Mouse (Mus musculus) gastrocnemius, adult 8-10 months (tissue): ENCODE measurements around the gene Hist1h2ac. TPM values are rescaled to one million over a fixed set of nuclear protein-coding genes. Genes with fewer than 3 reads are reported as not detected.
A peak's percentile ranks its signal among the peaks of the same experiment; 100 is the strongest.
"Not testable (repeated sequence)": the region's sequence is repeated elsewhere in the genome, so short reads cannot be mapped to it uniquely, and the experiment has no call there.

Experiments
- DNase-seq, 2 experiments: peaks; one replicate each; pipeline ENCODE4 v3.0.0; 2022; ENCODE audit warnings: low spot score in 2 of 2
- total RNA-seq, 4 experiments: library from RNA; stranded (reverse); gene quantifications; 2 replicates each; pipeline ENCODE4 v1.2.4; 2022

Gene Hist1h2ac
- total RNA-seq, 4 experiments from 2014 or later = 0.65 to 1.1 (median 0.86) TPM

GRCm38 (mm10) chr13:23700786-23701520, 17.2 kb upstream of the Hist1h2ac start:
- peak; percentile 41 to 52 for DNase-seq

- no peak for DNase-seq
Observed at GRCm38 (mm10) chr13:23699767-23700166, 16.0 kb upstream of the Hist1h2ac start.

- no peak for DNase-seq
Observed at GRCm38 (mm10) chr13:23698996-23699395, 15.2 kb upstream of the Hist1h2ac start.

GRCm38 (mm10) chr13:23698300-23698693, 14.5 kb upstream of the Hist1h2ac start, which contains the start of gene Hist1h4c:
Hist1h4c (minus strand) TSS chr13:23698454.
- peak; percentile 94 to 97 for DNase-seq

GRCm38 (mm10) chr13:23697491-23698299, 13.9 kb upstream of the Hist1h2ac start:
- no peak for DNase-seq

GRCm38 (mm10) chr13:23696061-23696474, 12.3 kb upstream of the Hist1h2ac start:
- DNase-seq = no peak

GRCm38 (mm10) chr13:23695514-23695913, 11.8 kb upstream of the Hist1h2ac start, which contains the start of gene Hist1h1t:
Hist1h1t (plus strand) TSS chr13:23695814.
- DNase-seq = no peak

- DNase-seq = no peak
Observed at GRCm38 (mm10) chr13:23694956-23695355, 11.2 kb upstream of the Hist1h2ac start.

GRCm38 (mm10) chr13:23693856-23694440, 10.2 kb upstream of the Hist1h2ac start:
- DNase-seq = no peak

- DNase-seq = no peak
Observed at GRCm38 (mm10) chr13:23689459-23689858, 5.7 kb upstream of the Hist1h2ac start.

- DNase-seq = no peak
Observed at GRCm38 (mm10) chr13:23688956-23689355, 5.2 kb upstream of the Hist1h2ac start.

GRCm38 (mm10) chr13:23687907-23688306, 4.2 kb upstream of the Hist1h2ac start:
- DNase-seq = no peak

GRCm38 (mm10) chr13:23687181-23687580, 3.4 kb upstream of the Hist1h2ac start:
- no peak for DNase-seq

- DNase-seq = no peak
Observed at GRCm38 (mm10) chr13:23685966-23686365, 2.2 kb upstream of the Hist1h2ac start.

GRCm38 (mm10) chr13:23685121-23685861, 1.5 kb upstream of the Hist1h2ac start:
- DNase-seq = no peak

- DNase-seq = not testable (repeated sequence)
Observed at GRCm38 (mm10) chr13:23684295-23684945, 672 bp upstream of the Hist1h2ac start.

GRCm38 (mm10) chr13:23682947-23683754, 597 bp downstream of the Hist1h2ac start:
- DNase-seq = not testable (repeated sequence)

- DNase-seq = no peak
Observed at GRCm38 (mm10) chr13:23682623-23682946, 1.2 kb downstream of the Hist1h2ac start.

- no peak for DNase-seq
Observed at GRCm38 (mm10) chr13:23681990-23682582, 1.7 kb downstream of the Hist1h2ac start.

GRCm38 (mm10) chr13:23662536-23662935, 21.2 kb downstream of the Hist1h2ac start:
- DNase-seq = no peak
